Mouse (Mus musculus) urinary bladder, adult 18-20 months (tissue): ENCODE results near the gene Matn1.

Experiments used
- DNase-seq, 2 experiments: peaks; one replicate each; pipeline ENCODE4 v3.0.0; 2022; ENCODE audit warnings: low spot score in 2 of 2, mixed read lengths in 2 of 2

The Matn1 gene

GRCm38 (mm10) chr4:130917564-130917963, 26.6 kb upstream of the Matn1 start:
- DNase-seq: no peak

- no peak for DNase-seq
Measured at GRCm38 (mm10) chr4:130918805-130919749, 25.1 kb upstream of the Matn1 start.

GRCm38 (mm10) chr4:130919750-130920356, 24.3 kb upstream of the Matn1 start:
- DNase-seq: no peak

- DNase-seq: no peak
Measured at GRCm38 (mm10) chr4:130920951-130921693, 23.1 kb upstream of the Matn1 start.

GRCm38 (mm10) chr4:130921986-130922385, 22.2 kb upstream of the Matn1 start:
- no peak for DNase-seq

- DNase-seq: no peak
Measured at GRCm38 (mm10) chr4:130926274-130926673, 17.9 kb upstream of the Matn1 start.

- no peak for DNase-seq
Measured at GRCm38 (mm10) chr4:130927821-130928220, 16.4 kb upstream of the Matn1 start.

- no peak for DNase-seq
Measured at GRCm38 (mm10) chr4:130942644-130943043, 1.5 kb upstream of the Matn1 start.

GRCm38 (mm10) chr4:130944779-130945178, 594 bp downstream of the Matn1 start:
- DNase-seq: no peak

- DNase-seq: peak in 1 of 2 experiments; percentile 23
Measured at GRCm38 (mm10) chr4:130947094-130947647, 3.0 kb downstream of the Matn1 start.

- DNase-seq: no peak
Measured at GRCm38 (mm10) chr4:130949821-130950384, 5.7 kb downstream of the Matn1 start.

- peak in 1 of 2 experiments; percentile 31 for DNase-seq
Measured at GRCm38 (mm10) chr4:130952531-130952930, 8.3 kb downstream of the Matn1 start.

- DNase-seq: no peak
Measured at GRCm38 (mm10) chr4:130957156-130957555, 13.0 kb downstream of the Matn1 start.

GRCm38 (mm10) chr4:130958812-130959211, 14.6 kb downstream of the Matn1 start:
- DNase-seq: no peak

GRCm38 (mm10) chr4:130959678-130960077, 15.5 kb downstream of the Matn1 start:
- no peak for DNase-seq

- DNase-seq: peak; percentile 49 to 86
Measured at GRCm38 (mm10) chr4:130960118-130960734, 16.0 kb downstream of the Matn1 start.

GRCm38 (mm10) chr4:130971278-130971677, 27.1 kb downstream of the Matn1 start:
- DNase-seq: no peak

- no peak for DNase-seq
Measured at GRCm38 (mm10) chr4:130972421-130972829, 28.2 kb downstream of the Matn1 start.

GRCm38 (mm10) chr4:130973332-130974263, 29.4 kb downstream of the Matn1 start:
- DNase-seq: no peak

- no peak for DNase-seq
Measured at GRCm38 (mm10) chr4:130978981-130979380, 34.8 kb downstream of the Matn1 start.
